Mouse (Mus musculus) cerebellum, adult 9-10 months (tissue): Measurements from ENCODE around the gene Mthfsd.
A peak's percentile ranks its signal among the peaks of the same experiment; 100 is the strongest.
"Not testable (repeated sequence)": the region's sequence is repeated elsewhere in the genome, so short reads cannot be mapped to it uniquely, and the experiment has no call there.

ENCODE experiments used
- DNase-seq: peaks from one replicate; pipeline ENCODE4 v3.0.0; 2022

Mthfsd gene

GRCm38 (mm10) chr8:121107668-121108656, at the start of gene Mthfsd:
Gene Mthfsd, minus strand, starts transcription at chr8:121108392.
- DNase-seq, result peak; percentile 99

DNA sequence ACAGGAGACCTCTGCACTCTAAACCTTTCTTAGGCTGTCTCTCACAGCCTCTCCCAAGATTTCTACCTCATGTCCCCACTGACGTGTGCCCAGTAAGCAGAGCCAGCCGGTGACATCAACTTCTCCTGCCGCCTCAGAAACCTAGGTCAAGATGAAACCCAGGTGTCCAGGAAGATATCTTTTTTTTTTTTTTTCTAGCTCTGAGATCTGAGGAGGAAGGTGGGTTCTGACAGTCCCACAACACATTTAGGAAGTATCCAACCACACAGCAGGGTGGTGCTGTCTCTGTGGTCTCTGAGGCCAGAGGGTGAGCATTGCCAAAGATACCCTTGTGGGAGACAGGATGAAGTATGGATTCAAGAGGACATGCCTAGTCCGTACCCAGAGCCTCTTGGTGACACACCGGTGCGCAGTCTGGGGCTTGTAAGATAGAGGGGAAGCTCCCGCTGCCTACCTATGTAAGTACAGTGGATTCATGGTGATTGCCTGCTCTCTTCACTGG, 48.8 kb upstream of the Mthfsd start:
- no peak for DNase-seq

DNA sequence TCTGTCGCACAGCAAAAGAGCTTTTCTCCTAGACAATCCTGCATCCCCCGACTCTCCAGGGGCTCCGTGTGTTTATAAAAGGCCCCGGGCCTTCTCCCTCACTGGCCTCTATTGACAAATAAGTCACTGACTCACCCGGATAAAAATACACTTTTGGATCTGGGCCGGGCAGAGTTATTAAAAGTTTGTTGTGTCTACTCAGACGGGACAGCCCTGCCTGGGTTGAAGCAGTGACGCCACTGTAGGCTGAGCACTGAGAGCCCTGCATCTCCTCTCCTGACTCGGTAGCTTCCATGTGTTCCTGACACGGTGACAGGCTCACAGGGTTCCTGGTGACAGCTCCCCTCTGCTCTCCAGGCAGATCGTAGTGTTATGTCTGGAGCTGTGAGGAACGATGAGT, 44.2 kb upstream of the Mthfsd start:
- DNase-seq, result no peak

- DNase-seq, result no peak
These were observed 40.4 kb upstream of the Mthfsd start for GRCm38 (mm10) chr8:121148573-121149083.

- DNase-seq, result not testable (repeated sequence)
These were observed 37.4 kb upstream of the Mthfsd start for GRCm38 (mm10) chr8:121145457-121146134.

DNA sequence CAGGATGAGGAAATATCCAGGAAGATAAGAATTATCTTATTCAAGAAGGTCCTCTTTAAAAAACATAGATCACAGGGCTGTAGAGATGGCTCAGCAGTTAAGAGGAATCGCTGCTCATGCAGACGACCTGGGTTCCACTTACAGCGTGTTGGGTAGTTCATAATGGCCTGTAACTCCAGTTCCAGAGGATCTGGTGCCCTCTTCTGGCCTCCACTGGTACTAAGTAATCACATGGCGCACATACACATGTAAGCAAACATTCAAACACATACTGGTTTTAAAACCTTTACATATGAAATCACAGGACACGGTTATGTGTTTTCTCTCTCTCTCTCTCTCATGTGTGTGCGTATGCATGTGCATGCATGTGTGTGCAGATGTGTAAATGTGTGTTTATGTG, 28.7 kb upstream of the Mthfsd start:
- DNase-seq, result no peak

DNA sequence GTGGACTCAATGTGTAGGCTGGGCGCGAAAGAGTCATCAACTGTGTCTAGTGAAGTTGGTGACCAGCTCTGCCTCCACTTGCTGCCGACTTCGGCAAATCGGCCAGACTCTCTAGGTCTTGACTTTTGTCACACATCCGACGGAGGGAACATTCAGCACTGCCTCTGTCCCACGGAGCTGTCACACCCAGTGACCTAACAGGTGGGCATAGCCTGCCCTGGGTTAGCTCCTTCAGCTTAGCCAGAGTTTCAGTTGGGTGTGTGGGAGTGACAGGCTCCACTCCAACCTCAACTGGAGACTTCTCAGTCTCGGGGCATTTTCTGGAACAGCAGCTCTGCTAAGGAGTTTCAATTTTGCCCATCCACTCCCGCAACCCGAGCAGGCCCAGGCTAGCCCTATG, 26.3 kb upstream of the Mthfsd start:
- DNase-seq, result no peak

DNA sequence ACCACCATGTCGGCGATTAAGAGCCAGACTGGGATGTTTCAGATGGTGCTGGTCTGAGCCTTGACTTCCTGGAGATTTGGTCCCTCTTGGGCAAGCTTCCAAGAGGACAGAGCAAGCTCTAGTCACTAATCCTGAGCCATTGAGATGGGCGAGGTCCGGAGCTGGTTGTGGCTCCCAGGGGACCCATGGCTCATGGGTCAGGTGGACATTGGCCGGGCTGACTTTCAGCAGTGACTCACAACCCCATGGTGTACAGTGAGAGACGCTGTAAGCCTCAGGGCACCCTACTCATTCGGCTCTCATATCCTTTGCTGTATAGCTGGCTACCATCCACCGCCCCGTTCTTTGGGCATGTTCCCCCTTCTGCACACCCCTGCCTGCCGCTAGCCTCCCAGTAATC, 25.9 kb upstream of the Mthfsd start:
- DNase-seq, result no peak

DNA sequence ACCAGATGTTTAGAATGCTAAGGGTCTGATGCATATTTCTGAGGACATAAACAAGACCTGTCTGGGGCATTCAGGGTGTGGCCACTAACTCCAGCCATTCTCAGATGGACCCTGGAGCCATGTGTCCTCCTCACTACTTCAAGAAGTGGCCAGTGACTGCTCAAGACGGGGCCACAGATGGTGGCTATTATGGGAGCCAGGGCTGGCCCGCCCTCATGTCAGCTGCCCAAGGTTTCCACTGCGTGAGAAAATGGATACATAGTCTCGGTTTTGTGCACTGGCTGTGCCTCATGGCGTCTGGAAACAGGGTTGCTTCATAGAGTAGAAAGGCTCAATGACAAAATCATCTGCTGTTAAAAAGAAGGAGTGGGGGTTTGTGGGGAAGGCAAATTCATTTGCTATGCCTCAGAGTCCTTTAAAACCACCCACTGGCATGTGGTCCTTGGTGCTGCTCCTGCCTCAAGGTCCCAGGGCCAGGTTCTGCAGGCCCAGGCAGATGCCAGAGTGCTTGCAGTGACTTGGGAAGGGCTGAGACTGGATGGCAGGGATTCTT, 24.8 kb upstream of the Mthfsd start:
- no peak for DNase-seq

DNA sequence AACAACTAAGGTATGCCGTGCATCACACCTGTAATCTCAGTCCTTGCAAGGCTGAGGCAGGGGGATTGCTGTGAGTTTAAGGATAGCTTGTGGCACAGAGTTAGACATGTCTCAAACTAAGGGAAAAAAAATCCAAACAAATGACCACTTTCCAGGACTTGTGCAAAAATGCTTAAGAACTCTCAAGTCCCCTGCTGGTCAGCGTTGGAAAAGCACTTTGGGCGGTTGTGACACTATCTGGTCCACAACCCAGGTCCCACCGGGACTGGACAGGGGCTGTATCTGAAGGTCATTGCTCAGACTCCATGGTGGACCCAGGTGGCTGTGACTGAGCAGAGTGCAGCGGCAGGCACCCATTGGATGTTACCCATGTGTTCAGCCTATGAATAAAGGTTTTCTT, 22.3 kb upstream of the Mthfsd start:
- DNase-seq, result no peak

DNA sequence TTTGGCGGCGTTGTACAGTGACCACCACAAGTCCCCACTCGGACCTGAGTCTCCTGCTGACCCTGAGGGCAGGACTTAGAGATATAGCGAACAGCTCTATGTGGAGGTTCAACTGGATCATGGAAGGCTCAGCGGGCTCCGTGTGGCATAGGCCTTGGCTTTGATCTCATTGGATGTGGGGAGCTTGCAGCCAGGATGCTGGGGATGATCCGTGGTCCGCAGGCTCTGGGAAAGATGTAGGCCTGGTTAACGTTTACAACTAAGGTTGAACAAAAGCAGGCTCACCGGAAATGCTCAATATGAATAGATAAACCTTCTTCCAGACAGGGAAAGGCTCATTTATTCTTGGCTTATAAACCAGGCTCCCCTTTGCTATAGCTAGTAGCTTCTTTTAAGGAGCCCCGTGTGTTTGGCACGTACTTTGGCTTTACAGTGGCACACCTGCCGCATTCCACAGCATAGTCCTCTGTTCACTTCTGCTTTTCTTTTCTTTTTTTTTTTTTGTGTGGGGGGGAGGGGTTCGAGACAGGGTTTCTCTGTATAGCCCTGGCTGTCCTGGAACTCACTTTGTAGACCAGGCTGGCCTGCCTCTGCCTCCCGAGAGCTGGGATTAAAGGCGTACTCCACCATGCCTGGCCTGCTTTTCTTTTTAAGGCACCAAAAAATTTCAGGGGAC, 21.2 kb upstream of the Mthfsd start:
- no peak for DNase-seq

DNA sequence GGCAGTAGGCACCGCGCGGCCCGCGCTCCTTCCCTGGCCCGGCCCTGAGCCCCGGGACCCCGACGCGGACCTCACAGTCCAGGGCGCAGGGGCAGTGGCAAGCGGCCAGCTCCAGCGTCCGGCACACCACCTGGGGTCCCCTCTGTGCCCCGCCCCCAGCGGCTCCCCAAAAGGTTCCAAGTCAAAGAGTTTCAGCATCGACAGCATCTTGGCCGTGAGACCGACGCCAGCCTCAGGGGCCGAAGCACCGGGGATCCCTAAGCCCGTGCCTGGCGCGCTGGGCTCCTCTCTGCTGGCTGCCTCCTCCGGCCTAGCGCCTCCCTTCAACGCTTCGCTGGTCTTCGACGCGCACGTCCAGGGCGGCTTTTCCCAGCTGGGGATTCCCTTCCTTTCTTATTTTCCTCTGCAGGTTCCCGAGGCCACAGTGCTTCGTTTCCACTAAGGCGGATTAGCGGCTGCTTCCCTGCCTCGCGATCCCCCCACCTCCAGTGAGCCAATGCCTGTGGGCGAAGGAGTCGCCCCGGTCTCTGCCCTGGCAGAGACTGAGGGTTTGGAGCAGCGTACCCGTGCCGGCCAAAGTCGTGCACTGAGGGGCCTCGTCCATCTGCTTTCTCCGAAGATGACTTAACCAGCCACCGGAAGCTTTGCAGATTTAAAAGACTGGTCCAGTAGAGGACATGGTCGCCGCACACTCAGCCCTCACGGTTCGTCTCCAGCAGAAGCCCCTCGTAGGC, 20.5 kb upstream of the Mthfsd start:
- DNase-seq, result no peak

DNA sequence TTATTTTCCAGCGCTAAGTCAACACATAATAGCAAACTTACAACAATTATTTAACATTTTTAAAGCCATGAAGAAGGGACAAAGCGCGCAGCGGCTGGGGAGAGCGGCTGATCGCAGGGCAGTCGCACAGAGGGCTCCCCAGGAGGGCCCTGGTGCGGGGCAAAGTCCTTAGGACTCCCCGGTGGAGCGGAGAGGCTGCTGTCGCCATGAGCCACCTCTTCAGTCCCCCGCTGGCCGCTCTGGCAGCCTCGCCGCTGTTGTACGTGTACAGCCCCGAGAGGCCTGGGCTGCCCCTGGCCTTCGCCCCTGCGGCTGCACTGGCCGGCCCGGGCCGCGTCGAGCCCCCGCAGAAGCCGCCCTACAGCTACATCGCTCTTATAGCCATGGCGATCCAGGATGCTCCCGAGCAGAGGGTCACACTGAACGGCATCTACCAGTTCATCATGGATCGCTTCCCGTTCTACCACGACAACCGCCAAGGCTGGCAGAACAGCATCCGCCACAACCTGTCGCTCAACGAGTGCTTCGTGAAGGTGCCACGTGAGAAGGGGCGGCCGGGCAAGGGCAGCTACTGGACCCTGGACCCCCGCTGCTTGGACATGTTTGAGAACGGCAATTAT, 19.7 kb upstream of the Mthfsd start, which contains the start of gene Foxl1:
Foxl1 (plus strand) TSS at position 185 of the 620 bp plus-strand sequence.
- DNase-seq, result no peak

DNA sequence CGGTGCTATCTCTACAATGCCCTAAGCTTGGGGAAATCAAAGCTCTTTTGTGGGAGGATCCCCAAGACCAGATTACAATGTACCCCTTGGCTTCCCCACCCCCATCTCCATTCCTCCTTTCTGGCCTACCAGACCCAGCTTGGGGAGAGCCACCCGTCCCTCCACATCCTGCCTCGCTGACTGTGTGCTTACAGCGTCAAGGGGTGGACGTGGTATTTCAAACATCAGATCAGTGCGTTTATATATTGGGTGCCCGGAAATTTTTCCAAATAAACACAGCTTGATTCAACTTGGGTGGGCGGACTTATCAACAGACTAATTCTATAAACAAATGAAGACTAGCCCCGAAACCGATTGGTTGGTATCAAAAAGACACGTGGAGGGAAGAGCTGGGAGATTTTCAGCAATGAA, 19.1 kb upstream of the Mthfsd start:
- no peak for DNase-seq

- no peak for DNase-seq
These were observed 18.5 kb upstream of the Mthfsd start for GRCm38 (mm10) chr8:121126694-121127093.

GRCm38 (mm10) chr8:121126191-121126590, 18.0 kb upstream of the Mthfsd start:
- DNase-seq, result no peak

DNA sequence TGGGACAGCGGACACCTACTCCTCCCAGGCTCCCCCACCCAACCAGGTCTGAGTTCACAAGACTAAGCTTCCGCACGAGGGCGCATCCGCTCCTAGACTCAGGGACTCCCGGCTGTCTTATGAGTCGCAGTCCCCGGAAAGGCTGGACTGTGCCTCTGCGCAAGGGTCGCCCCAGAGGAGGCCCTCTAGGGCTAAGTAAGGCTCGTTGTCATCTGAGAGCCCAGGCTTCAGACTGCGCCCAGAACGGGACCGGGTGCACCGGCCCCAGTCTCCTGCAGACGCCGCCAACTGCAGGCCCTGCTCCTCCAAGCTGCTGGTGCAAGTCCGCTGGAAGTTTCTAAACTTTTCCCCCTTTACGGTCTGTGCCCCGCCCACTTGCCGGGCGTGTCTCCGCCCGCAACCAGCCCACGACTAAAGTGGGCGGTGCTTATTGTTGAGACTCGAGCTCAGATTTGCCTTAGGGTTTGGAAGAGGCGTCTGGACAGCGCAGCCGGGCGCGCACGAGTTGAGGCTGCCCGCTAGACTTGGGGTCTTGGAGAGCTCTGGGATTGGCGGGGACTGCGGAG, 17.2 kb upstream of the Mthfsd start:
- no peak for DNase-seq

GRCm38 (mm10) chr8:121124547-121125239, 16.5 kb upstream of the Mthfsd start:
- no peak for DNase-seq

DNA sequence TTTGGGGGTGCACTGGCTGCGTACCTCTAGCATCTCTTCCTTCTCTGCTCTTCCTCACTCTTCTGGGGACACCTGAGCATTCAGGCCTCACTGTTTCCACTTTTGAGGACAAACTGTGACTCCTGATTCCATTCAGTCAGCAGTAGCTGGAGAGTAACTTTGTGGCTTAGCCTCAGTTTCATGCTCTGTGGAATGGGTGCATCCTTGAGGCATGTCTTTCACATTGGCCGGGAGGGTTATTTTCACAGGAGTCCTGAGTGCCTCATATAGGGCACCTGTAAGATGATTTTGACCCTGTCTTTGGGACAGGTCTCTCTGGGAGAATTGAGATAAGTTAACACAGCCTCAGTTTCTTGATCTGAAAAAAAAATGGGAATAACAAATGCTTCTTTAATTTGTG, 14.9 kb upstream of the Mthfsd start:
- DNase-seq, result no peak

- no peak for DNase-seq
These were observed 14.2 kb upstream of the Mthfsd start for GRCm38 (mm10) chr8:121122368-121122767.
